Mouse (Mus musculus): ENCODE data around the gene Kcnh1.

- TF ChIP-seq POLR2A (IDR thresholded peaks at IDR 0.05; ENCODE audit: insufficient read depth, low read length) (no peak), CTCF (IDR thresholded peaks at IDR 0.05; ENCODE audit: low read depth, low read length) (no peak), EP300 (IDR thresholded peaks at IDR 0.05; ENCODE audit: insufficient read depth, low read depth, low read length) (no peak)
Observed at GRCm38 (mm10) chr1:192544901-192545300, 354.3 kb downstream of the Kcnh1 start.

All from ES-Bruce4 (cell line).